Mouse (Mus musculus): ENCODE data around the gene Pm20d1.

- TF ChIP-seq POLR2A (IDR thresholded peaks at IDR 0.05; ENCODE audit: insufficient read depth, low read length) (no peak), CTCF (IDR thresholded peaks at IDR 0.05; ENCODE audit: low read depth, low read length) (no peak)
Observed at GRCm38 (mm10) chr1:131820887-131821328, 23.7 kb downstream of the Pm20d1 start.
